Mouse (Mus musculus) left cerebral cortex, adult 9 months (tissue): ENCODE measurements at regions not wholly inside any gene's neighbourhood (a gene's known extent, or its start where the extent isn't known, plus 50 kb on each side); places are given as distances from the start of the nearest gene placed in this dataset.

Source experiments
- DNase-seq, 2 experiments: peaks; one replicate each; pipeline ENCODE4 v3.0.0; 2022; ENCODE audit warnings: low spot score in 2 of 2

DNA sequence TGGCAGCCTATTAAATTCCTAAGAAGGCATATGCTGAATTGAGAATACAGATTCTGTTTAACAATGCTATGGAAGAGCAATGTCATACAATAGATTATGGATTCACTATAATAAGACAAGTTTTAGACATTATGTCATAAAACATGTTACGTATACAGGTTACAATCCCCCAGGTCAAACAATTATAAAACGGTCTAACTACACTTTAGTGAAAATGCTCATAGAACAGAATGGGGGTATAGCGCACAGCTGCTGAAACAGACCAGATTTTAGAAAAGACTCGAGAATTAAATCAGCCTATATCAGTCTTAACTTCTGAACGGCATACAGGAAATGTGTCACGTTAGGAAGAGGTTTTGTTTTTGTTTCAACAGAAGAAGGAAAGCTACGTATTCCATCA is 660.5 kb upstream of the Sel1l start:
- DNase-seq = no peak

DNA sequence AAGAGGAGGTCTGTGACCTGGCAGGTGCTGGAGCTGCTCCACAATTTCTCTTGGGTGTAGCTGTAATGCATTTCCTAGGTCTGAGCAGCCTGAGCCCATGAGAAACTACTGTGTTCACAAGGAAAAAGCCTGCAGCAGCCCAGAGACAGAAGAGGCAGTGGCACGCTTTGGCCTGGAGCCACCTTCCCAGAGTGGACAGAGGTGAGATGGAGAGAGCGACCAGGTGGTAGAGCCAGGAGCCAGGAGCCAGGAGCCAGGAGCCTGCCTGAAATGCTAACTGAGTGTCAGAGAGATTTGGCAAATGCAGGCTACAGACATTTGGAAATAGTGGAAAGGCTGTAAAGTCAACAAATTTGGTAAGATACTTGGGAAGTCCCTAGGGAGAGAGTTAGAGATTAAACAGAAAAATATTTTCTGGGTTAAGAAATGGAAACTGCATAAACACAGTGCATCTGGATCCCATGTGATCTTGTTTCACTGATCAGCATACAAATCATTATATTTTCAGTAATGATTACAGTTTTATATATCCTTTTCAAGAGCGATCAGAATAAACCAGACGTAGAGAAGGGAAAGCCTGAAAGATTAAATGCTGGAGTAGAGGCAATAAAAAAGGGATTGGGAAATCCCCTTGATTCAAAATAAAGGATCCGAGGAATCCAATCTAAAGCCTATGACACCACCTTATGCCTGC is 660.0 kb upstream of the Sel1l start:
- no peak for DNase-seq

- DNase-seq = no peak
These were observed 635.0 kb upstream of the Sel1l start for GRCm38 (mm10) chr12:92483984-92484383.

- no peak for DNase-seq
These were observed 625.5 kb upstream of the Sel1l start for GRCm38 (mm10) chr12:92474293-92475062.

DNA sequence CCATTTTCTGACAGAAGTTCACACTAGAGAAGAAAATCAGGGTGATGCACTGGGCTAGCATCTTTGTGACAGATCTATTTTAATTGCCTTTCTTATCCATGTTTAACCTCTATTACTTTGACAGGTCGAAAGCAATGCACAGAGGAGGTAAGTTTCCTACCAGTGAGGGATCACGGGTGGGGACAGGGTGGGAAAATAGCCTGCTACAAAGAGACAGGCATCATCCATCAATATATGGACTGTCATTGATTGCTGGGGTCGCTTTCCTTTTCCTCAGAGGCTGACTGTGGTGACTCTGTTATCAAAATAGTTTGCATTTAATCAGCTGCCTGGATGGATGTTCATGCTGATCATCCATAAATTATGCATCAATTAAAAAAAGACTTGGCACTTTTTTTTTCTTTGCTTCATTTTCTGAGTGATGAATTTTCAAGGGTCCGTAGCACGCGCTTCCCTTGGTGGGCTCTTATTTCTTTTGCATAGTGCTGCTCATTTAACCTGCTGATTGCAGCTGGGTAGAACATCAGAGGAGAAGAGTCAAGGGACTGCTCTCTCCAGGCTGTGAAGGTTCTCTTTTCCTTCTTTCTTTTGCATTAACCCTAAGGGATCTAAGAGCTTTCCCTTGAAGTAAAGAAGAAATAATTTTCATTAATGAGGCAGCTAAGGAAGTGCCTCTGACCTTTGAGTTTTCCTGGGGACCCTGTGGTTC is 602.3 kb upstream of the Sel1l start:
- DNase-seq = no peak

- no peak for DNase-seq
These were observed 569.5 kb upstream of the Sel1l start for GRCm38 (mm10) chr12:92418458-92418857.

DNA sequence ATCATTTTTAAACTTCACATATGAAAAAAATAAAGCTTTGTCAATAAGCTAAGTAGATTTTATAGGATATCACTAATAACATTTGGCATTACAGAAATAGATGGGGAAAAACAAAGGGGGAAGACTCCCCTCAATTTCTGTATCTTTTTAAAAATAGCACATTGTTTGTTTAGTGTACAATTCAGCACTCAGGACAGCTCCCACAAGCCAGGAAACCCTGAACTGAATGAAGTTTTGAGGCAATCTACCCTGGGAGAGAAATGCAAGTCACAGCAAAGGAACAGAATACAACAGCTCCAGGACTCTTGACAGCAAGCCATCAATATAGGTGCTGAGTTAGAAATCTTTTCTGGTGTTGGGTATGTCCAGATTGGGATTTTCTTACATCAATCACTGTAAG is 556.5 kb upstream of the Sel1l start:
- DNase-seq = no peak

DNA sequence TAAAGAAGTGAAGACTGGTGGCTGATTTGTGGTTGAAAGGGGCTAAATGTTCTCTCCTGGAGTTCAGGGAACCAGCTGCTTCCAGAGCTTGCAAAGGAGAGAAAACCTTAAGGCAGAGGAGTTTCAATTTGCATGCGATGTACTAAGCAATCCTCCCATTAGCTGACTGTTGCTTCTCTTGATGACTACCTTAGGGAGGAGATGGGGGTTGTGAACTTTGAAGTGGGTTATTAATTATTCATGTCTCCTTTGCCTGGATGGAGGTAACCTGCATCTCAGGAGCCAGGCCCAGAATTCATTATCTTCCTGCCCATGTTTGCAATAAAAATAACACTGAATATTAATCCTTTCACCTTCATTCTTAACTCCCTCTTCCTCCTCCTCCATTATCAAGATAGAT is 552.0 kb upstream of the Sel1l start:
- peak in 1 of 2 experiments; percentile 20 for DNase-seq

DNA sequence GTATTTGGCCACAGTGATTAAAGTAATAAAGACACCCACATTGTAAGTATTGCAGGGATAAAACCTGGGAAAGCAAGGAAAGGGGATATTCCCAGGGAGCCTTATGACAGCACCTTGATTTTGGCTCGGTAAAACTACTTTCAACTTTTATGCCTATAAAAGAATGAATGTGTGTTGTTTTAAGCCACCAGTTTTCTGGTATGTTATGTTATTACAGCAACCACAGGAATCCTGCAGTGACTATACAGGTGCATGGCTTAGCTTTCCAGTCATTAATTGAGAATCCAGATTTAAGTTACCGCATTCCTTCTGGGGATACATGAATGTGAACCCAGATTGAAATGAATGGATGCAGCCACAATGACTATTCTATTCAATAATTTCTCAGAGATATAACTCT is 537.2 kb upstream of the Sel1l start:
- no peak for DNase-seq

GRCm38 (mm10) chr12:92384266-92384937 is 535.4 kb upstream of the Sel1l start:
- DNase-seq = no peak

DNA sequence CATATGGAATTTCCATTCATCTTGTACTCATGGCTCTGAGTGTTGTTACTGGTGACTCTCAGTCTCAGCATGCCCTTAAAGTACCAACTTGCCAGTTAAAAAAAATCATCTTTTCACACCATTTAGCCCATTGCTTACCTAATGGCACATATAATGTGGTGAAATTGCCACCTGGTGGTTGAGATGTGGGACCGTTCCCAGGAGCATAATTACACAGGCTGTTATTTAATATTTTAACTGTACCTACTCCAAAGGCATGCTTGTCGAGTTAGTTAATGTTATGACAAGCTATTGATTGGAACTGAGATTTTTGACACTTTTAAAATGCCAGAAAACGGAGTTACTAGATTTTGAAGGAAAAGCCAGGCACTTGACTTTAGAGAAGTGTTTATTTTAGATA is 530.2 kb upstream of the Sel1l start:
- DNase-seq = no peak

GRCm38 (mm10) chr12:92365926-92366325 is 517.0 kb upstream of the Sel1l start:
- DNase-seq = no peak

GRCm38 (mm10) chr12:92353386-92354257 is 504.7 kb upstream of the Sel1l start:
- DNase-seq = no peak

DNA sequence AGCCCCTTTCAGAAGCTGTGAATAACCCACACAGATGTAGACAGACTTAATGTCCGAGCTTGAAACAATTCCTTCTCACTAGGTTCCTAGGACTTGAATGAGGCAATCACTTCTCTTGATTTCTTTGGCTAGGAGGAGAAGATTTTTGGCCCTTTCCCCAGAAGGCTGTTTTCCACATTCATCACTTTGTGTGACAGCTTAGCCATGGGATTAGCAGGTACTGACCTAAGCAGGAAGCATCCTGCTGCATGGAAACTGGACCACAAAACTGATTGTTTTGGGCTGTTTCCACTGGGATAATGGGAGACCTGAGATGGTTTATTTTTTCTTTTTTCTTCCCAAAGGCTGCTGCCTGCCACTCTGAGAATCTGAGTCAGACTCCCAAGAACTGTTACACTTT is 469.3 kb upstream of the Sel1l start:
- no peak for DNase-seq

GRCm38 (mm10) chr12:92317609-92318008 is 468.7 kb upstream of the Sel1l start:
- no peak for DNase-seq

DNA sequence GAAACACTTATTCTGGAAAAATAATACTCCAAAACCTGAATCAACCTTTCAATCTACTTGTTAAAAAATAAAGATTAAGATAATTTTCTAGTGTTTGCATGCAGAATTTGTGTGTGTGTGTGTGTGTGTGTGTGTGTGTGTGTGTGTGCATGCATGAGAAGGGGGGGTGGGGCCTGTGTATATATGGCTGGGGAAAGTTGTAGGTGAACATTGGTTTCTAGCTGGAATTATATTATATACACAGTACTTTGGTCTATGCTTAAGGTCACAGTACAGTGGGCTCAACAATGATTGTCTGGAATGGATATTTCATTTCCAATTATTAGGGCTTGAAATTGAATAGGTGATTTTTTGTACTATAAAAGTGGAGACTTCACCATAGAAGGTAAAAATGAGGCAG is 467.3 kb upstream of the Sel1l start:
- DNase-seq = no peak

DNA sequence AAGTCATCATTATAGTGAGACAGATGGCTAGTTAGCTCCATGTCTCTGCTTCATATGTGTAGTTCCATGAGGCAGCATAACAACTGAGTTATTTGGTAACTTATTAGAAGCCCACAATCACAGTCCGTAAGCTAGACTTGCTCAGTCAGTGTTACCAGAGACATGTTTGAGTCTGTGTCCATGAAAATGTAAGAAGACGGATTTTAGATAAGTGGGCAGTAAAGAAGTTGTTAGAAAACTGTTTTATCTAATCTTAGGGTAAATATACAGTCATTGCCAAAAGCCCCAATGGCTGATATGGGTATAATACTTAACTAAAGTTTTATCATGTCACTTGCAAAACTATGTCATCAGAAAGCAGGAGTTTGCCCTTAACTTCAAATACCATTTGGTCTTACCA is 466.9 kb upstream of the Sel1l start:
- no peak for DNase-seq

DNA sequence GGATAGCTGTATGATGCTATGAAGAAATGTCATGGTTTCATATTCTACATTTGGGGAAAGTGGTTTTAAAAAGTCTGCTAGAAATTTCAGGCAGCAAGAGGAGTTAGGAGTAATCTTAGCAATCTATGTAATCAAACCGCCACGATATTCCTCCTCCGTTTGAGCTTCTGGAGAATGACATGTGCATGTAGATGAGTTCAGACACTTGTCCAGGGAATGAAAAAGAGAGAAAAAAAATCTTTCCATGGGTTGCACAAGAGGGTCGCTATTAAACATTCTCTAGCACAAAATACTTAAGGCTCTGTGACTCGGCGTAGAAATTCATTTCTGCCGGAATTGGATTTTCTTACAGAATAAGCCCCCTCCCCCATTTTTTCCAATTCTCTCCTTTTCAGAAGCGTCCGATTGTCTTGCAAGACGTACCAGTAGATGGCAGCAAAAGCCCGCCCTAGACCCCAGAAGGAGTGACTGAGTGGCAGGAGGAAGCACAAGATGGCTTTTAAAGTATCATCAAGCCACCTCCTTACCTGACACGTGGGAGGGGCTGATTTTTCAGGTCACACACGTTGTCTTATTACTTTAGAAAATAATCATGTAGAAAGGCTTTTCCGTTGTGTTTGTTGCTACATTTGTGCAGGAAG is 454.1 kb upstream of the Sel1l start:
- peak; percentile 30 to 80 for DNase-seq

GRCm38 (mm10) chr12:92294887-92295286 is 445.9 kb upstream of the Sel1l start:
- DNase-seq = peak; percentile 17 to 18

- DNase-seq = no peak
These were observed 444.4 kb upstream of the Sel1l start for GRCm38 (mm10) chr12:92293341-92293720.
